Mouse (Mus musculus) urinary bladder, postnatal 10 days (tissue): ENCODE results near the gene Gm11232.

Experiments
- DNase-seq: peaks from one replicate; pipeline ENCODE4 v3.0.0; 2022; ENCODE audit warnings: low spot score

The Gm11232 gene

DNA sequence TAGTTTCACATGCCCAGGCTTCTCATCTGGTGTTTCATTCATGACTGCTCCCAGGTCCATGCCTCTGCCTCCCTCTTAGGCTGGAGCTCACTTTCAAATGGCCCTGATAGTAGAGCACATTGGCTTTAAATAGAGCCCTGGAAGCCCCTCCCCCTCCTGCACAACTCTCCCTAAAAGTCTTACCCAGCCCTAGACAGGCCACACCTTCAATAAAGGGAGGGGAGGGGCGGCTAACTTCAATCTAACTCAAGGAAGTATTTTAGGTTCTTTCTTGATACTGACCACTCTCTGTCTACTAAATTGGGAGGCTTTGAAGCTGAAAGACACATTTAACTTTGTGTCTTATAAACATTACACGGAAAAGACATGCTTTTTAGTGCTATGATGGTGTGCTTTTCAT, at the start of gene Gm11232:
Gene Gm11232, minus strand, starts transcription at position 101 of the 400 bp plus-strand sequence.
- DNase-seq, result no peak

DNA sequence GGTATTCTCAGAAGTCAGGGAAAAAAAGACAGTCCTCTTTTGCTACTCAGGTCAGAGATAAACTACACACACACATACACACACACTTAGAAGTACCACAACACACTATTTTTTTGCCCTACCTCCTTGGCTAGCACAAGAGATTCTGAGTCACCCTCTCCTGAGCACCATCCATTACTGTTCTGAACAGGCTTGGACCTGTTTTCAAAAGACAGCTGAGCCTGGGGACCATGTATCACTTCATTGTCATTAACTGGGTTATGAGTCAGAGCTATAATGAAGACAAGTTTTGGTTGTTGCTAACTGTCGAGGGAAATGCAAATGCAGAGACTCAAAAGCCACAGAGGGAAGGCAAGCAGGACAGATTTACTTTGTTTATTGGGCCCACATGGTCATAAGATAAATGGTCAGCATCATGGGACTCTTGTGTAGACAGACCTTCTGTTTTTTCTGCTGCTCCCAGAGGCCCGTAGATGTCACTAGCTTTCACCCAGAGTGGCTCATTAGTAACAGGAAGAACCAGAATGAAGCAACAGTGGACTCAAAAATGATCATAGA, 48.3 kb upstream of the Gm11232 start:
- no peak for DNase-seq

DNA sequence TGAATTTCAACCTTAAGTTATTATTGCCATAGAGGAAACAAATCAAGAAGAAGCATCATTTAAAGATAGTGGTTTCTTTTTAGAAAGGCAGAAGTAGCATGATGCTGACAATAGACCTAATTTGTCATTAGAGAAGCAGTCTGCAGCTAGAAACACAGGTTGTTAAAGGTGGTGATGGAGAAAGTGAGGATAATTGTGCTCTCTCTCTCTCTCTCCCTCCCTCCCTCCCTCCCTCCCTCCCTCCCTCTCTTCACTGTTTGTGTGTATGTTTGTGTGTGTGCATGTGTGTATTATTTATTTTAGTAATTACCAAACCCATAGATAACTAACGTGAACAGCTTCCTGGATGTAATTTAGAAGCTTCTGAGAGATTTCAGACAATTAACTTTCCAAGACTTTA, 7.8 kb upstream of the Gm11232 start:
- DNase-seq, result no peak

DNA sequence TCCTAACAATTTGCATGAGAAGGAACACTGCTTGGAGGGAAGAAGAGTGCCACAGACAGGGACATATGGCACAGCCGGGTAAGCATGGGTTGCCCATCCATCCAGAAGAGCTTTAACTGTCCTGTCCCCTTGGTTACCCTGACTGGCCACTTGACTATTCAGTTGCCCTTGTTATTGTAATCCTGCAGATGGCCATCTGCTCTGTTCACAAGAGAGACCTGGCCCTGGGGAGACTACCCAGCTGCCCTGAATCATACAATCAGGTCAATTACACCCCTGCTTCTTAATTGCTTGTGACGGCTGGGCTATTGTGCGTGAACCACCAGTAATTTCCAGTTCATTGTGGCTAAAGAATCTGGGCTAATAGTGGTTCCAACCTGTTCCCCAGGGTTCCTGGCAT, 7.3 kb upstream of the Gm11232 start:
- no peak for DNase-seq

DNA sequence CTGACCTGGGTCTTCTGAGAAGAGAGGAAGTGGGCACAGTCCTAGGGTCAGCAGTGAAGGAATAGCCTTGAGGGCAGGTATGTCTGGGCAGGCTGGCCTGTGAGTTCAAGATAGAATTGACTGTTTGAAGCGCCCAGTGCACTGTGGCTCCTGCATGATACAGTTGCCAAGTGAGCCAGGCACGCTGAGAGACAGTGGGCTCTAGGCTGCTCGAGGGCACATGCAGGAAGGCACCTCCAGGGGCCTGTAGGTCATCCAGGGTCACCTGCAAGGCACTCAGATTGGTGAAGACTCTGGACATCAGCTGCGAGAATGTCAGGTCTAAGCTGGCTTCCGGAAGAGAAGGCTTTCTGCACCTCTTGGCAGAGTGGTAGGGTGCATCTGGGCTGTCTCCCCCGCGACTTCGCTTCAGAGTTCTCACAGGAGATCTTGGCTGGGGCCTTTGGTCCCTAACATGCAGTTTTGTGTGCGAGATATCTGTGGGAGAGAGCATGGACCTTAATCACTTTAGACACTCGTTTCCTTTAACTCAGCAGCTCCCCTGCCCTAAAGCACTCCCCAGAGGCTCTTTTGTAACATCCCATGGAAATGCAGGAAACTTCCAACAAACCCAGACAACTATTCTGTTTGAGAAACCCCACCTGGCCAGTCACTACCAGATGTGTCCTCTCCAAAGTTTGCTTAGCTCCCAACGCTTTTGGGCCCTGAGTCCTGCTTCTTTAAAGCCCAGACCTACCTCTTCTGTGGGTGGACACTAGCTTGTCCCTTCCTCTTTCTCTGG, 1.1 kb downstream of the Gm11232 start:
- no peak for DNase-seq

DNA sequence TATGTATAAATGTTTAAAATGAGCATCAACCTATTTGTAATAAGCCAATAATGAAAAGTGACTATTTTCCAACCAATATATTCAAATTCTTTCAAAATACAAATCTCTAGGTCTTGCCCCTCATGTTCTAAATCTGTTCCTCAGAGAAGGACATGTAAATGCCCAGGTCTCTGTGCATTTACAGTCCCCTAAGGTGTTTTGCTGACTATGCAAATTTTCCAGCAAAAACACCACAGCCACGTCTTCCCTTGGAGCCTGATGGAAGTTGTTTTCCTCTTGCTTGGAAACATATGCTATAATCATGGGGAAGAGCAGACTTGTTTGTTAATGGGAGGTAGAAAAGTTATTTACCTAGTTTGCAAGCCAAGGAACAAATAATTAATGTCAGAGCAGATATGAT, 12.0 kb downstream of the Gm11232 start:
- no peak for DNase-seq

DNA sequence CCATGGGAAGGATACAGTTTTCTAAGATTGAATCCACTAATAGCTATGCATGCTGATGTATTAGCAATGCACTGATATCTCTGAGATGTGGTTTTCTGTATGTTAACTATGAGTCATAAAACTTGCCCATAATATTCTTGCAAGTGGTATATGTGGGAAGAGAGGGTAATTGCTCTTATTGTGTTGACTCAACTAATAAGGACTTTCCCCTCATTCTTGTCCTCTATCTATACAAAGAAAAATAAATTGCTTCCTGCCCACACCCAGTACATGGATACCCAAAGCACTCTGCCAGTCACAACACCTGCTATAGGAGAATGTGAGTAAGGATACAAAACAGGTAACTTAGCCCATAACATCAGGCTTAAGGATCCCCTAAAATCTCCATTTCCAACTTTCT, 21.2 kb downstream of the Gm11232 start:
- no peak for DNase-seq

DNA sequence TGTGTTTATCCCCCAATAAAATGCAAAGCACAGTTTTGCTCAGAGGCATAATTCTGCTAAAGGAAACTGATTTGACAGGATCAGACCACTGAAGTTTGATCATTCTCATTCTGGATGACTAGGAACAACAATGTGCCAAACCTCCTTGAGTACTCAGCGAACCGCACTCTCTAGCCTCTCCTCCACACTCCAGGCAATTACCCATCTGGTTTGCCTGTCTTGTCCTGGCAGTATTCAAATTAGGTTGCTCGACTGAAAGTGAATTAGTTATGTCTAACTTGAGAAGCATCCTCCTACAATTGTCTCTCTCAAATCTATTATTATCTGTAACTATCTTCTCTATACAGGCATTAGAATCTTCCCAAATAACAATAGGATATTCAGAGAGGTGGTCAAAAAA, 22.5 kb downstream of the Gm11232 start:
- no peak for DNase-seq

DNA sequence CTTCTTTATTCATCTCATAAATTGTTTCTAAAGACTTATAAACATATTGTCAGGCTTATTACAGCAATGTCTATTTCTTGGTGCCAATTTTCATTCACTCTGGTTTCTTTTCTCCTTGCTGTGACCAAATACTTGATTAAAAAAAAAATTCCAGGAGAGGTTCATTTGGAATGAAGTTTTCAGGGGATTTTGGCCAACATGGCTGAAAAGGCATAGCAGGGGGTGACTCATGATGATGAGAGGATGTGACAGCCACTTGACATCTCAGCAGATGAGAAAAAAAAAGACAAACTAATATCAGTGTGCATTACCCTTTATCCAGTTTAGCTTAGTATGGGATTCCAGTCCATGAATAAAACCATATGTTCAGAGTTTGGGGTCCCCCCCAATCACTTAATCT, 28.4 kb downstream of the Gm11232 start:
- DNase-seq, result no peak

DNA sequence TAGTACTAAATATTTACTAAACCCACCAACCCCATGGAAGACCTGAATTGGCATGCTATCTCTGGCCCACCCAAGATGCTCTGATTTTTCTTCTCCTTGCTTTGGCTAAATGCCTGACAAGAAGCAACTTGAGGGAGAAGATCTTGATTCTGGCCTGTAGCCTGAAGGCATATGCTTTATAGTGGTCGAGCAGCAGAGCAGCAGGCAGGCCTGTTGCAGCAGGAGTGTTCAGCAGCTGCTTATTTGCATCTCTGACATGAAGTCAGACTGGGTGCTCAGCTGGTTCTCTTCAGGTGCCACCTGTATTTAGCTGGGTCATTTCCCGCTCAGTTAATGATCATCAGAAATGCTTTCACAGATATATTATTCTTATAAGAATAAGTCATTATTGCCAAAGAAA, 30.2 kb downstream of the Gm11232 start:
- DNase-seq, result no peak

DNA sequence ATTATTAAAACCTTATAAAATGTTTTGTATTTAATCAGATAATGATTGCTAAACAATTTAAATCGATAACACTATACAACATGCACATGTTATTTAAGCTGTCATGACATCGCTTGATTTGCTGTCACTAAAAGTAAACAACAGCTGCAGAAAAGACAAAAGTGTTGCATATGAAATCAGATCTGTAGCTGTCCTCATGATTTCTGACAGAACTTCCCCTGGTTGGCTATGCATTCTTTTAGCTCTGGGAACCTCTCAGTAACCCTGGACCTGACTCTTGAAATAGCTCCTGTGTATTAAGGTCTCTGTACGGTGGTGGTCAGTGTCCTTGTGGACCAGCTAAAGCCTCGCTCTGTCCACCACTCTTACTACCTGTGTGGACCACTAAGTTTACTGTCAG, 30.7 kb downstream of the Gm11232 start:
- DNase-seq, result no peak

DNA sequence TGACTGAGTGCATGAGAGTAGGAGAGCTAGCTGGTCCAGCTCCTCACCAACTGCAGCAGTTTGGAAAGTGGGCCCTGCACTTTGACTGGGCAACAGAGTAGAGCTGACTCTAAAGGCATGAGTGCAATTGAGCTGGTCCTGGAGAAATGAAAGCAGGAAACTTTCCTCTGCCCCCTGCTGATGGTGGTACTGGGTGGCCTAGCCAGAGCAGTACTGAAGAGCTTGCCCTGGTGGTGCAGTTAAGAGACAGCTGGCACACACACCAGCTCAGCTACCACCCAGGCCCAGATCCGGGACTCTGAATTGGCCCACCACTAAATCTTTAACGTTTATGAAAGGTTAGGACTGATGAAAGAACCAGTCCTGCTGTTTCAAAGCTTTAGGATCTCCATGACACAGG, 31.9 kb downstream of the Gm11232 start:
- no peak for DNase-seq
